Mouse (Mus musculus) gastrocnemius, postnatal 4 days (tissue): ENCODE measurements around the gene Slco4c1. TPM values are rescaled to one million over a fixed set of nuclear protein-coding genes. Genes with fewer than 3 reads are reported as not detected.

Experiments used
- DNase-seq, 2 experiments: peaks; one replicate each; pipeline ENCODE4 v3.0.0; 2021 to 2022; ENCODE audit warnings: low spot score in 2 of 2, mixed read lengths in 2 of 2
- long read RNA-seq, 2 experiments: library from polyadenylated mRNA; stranded (forward); transcript quantifications; one replicate each; pipeline ENCODE4 v2.0.0; 2021
- total RNA-seq, 2 experiments: library from RNA; stranded (reverse); gene quantifications; 2 replicates each; pipeline ENCODE4 v1.2.3; 2021

Gene Slco4c1
- under 1 TPM in 1 of 2 experiments, not detected in 1; 0.05 TPM for total RNA-seq
- long read RNA-seq, experiment 1, result 0 reads
- long read RNA-seq, experiment 2, result 0 reads

- DNase-seq, result peak in 1 of 2 experiments; percentile 7
Measured at GRCm38 (mm10) chr1:96871528-96872360, at the start of gene Slco4c1. Gene Slco4c1, minus strand, starts transcription at chr1:96872171.

GRCm38 (mm10) chr1:96917333-96917732 is 45.4 kb upstream of the Slco4c1 start:
- DNase-seq, result no peak

GRCm38 (mm10) chr1:96883788-96884187 is 11.8 kb upstream of the Slco4c1 start:
- no peak for DNase-seq

- no peak for DNase-seq
Measured at GRCm38 (mm10) chr1:96878572-96878971, 6.6 kb upstream of the Slco4c1 start.

- DNase-seq, result no peak
Measured at GRCm38 (mm10) chr1:96876076-96876475, 4.1 kb upstream of the Slco4c1 start.

DNA sequence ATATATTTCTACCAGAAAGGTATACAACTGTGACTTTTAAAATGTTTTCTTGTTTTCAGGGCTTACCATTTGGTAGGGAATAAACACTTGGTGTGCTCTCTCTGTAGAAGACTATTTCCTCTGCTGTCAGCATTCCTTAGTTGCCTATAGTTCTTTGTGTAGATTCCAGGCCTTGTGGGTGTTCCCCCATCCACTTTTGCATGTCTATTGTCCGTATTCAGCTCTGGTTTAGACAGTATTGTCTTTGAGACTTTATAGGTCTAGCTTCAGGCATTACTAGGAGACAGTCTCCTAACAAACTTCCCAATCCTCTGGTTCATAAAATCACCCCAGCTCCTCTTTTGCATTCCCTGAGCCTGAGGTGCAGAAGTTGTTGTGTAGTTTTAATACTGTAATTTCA is 2.7 kb upstream of the Slco4c1 start:
- DNase-seq, result no peak

- DNase-seq, result no peak
Measured at GRCm38 (mm10) chr1:96872361-96872693, 356 bp upstream of the Slco4c1 start.

DNA sequence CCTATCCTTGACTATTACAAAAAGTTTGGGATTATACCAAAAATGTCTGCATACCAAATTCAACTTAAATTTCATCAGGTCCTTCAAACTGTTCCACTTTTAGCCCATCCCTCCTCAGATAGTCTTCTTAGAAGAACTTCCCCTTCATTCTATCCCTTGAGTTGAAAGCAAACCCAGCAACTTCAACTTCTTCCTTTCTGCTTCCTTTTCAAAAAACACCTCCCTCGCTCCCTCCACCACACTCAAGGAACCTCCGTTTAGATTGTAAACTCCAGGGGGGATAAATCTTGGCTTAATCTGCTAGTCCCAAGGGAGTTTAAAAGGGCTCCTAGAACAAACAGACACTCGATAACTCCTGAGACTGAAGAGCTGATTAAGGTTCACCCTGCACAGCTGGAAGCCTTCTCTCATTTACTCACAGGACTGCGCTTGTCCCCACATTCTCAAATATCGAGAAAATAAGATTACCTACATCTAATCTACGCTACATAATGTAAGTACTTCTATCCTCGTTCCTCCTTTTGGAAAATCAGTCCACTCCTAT is 1.1 kb downstream of the Slco4c1 start:
- DNase-seq, result no peak

DNA sequence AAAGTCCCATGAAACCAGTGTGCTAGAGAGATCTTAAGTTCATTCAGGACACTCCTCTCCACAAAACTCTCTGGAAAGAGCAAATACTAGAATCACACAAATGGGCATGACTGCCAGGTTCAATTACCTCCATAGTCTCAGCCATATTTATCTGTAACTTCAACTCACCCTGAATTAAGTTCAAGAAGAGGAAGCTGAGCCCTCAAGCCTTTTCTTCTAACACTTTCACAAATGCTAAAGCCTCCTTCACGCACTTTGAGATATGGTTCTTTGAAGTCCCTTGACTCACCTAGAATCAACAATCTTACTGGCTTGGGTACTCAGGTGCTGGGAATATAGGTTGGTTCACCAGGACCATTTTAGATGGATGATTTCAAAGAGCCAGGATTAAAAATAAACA is 3.2 kb downstream of the Slco4c1 start:
- no peak for DNase-seq

GRCm38 (mm10) chr1:96866002-96866401 is 6.0 kb downstream of the Slco4c1 start:
- DNase-seq, result no peak

- no peak for DNase-seq
Measured at GRCm38 (mm10) chr1:96864120-96864519, 7.9 kb downstream of the Slco4c1 start.

DNA sequence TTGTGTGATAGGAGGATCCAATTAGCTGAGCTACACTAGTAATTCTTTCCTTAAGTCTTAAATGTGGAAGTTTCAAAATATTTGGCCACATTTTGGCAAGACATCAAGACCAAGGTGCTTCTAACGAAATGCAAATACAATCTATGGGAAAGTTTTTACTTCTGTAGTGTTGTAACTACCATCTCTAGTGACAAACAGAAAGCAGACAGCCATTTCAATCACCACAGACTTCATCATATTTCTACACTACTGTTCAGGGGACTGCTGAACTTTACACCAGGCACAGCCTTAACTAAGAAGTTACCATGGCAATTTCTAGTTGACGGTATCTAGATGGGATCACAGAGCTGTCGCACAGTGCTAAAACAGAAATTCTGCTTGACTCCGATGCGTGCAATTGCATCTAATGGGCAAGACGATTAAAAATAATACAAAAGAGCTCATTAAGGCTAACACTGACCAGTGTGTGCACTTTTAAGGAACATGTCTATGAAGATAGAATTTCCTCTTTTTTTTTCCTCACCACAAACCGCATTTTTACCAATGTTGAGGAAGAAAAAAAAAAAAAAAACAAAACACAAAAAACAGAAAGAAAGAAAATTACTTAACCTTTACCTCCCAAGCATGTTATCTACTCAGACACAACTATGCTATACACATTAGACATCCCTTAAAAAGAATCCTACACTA is 11.8 kb downstream of the Slco4c1 start:
- no peak for DNase-seq

DNA sequence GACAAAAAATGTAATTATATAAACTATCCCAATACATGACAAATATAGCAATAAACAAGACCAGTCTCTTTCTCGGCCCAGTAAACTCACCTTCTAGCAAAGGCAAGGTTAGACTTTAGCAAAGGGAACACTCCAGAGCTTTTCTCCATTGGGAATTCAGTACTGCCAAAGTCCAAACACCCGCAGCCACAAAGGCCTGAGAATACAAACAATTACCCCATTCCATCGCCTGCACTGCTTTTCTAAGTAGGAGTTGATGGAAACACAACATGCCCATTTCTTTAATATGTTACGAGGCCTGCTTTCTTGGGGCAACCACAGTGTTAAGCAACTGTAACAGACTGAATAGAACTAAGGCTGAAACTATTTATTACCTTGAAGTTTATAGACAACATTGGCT is 18.4 kb downstream of the Slco4c1 start:
- DNase-seq, result no peak

DNA sequence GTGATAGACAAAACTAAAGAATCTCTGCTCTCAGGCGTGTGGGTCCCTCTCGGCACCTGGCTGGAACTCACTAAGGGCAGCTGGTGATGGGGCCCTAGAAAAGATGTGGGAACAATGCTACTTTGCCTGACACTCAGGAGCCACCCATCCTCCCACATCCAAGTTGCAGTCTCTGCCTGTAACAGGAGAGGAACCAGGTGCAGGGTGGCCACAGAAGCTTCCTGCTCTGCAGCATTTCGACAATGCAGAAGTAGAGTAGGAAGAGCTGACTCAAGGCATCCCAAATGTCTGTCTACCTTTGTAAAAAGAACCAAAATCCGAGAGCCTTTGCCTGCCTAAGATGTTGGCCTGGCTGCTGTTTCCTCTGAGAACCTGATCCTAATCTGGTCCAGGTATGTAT is 22.9 kb downstream of the Slco4c1 start:
- no peak for DNase-seq

GRCm38 (mm10) chr1:96848606-96849005 is 23.4 kb downstream of the Slco4c1 start:
- DNase-seq, result no peak

DNA sequence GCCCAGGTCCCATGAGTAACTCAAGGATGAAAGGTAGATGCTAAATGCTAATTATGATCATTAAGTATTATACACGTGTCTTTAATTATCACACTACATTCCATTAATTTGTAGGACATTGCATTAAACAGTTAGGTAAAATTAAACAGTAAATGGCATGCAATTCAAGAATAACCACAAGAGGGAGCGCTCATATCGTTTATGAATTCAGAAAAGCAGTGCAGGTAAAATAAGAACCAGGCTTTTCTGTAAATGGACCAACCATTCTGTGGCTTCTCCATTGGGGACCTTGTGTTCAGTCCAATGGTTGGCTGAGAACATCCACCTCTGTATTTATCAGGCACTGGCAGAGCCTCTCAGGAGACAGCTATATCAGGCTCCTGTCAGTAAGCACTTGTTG is 25.2 kb downstream of the Slco4c1 start:
- DNase-seq, result no peak

- no peak for DNase-seq
Measured at GRCm38 (mm10) chr1:96805287-96805727, 66.7 kb downstream of the Slco4c1 start.

- no peak for DNase-seq
Measured at GRCm38 (mm10) chr1:96801595-96801994, 70.4 kb downstream of the Slco4c1 start.

- DNase-seq, result no peak
Measured at GRCm38 (mm10) chr1:96794690-96795089, 77.3 kb downstream of the Slco4c1 start.

DNA sequence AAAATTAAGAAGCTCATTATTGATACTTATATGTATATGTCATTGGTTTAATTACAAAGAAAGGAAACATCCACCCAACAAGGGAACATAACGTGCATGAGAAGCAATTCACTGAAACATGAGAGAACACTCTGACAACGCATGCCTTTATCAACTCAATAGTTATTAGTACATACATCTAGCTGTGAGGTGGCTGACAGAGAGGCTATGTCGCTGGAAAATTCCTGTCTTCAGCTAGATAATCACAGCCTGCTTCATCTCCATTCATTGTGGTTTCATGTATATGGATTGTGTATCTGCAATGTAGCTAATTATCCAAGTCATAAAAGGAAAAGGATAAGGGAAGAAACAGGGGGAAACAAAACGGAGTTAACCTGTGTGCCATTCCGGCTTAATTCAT is 77.7 kb downstream of the Slco4c1 start:
- DNase-seq, result no peak

- no peak for DNase-seq
Measured at GRCm38 (mm10) chr1:96789268-96789667, 82.7 kb downstream of the Slco4c1 start.

DNA sequence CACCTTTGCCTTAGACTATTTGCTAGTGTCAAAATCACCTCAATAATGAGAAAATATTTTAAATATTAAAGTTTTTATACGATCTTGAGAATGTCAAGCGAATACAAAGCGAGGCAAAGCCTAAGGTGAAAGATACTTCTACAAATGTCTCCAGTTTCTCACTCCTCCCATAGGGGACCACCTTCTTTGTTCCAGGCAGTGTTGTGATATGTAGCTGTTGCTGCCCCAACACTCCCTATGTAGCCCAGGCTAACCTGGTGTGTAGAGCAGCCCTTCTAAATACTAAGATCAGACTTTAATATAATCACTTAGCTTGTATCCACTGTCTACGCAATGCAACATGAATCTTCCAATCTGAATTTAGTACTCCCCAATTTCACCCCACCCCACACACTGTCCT is 97.8 kb downstream of the Slco4c1 start:
- DNase-seq, result no peak
